Mouse (Mus musculus) small intestine, adult 2 months (tissue): ENCODE measurements around the gene Sde2. TPM values are rescaled to one million over a fixed set of nuclear protein-coding genes. Genes with fewer than 3 reads are reported as not detected.
"Not testable (repeated sequence)": the region's sequence is repeated elsewhere in the genome, so short reads cannot be mapped to it uniquely, and the experiment has no call there.

Experiments
- H3K27ac ChIP-seq: fragments of 200-500 bp; 2 replicates; pipeline ENCODE4 v1.5.1; 2012; ENCODE audit warnings: low read depth, low read length, control low read depth, inconsistent platforms; ENCODE audit not compliant: insufficient read depth
- H3K27me3 ChIP-seq: fragments of 200-500 bp; 2 replicates; pipeline ENCODE4 v1.6.1; 2012; ENCODE audit warnings: mild to moderate bottlenecking, moderate library complexity, low read length, inconsistent platforms; ENCODE audit not compliant: control insufficient read depth, insufficient read depth
- H3K36me3 ChIP-seq: fragments of 200-500 bp; 2 replicates; pipeline ENCODE4 v1.6.1; 2012; ENCODE audit warnings: mild to moderate bottlenecking, low read length, control low read depth, inconsistent platforms; ENCODE audit not compliant: control insufficient read depth, insufficient read depth
- H3K4me1 ChIP-seq: fragments of 200-500 bp; 2 replicates; pipeline ENCODE4 v1.6.1; 2012; ENCODE audit warnings: low read length, inconsistent platforms, mixed read lengths; ENCODE audit not compliant: control insufficient read depth, insufficient read depth, insufficient read length
- H3K4me3 ChIP-seq: fragments of 200-500 bp; 2 replicates; pipeline ENCODE4 v1.5.1; 2012; ENCODE audit warnings: low read depth, mild to moderate bottlenecking, control low read depth, inconsistent platforms, low read length, moderate library complexity
- CTCF ChIP-seq: fragments of 200-500 bp; IDR thresholded peaks from 2 replicates; pipeline ENCODE4 v1.5.1; 2012; ENCODE audit warnings: low read depth, mild to moderate bottlenecking, control low read depth, inconsistent platforms, low read length, moderate library complexity, mixed read lengths; ENCODE audit not compliant: insufficient replicate concordance, insufficient read length; ENCODE audit errors: extremely low read depth
- POLR2A ChIP-seq: fragments of 200-500 bp; IDR thresholded peaks from 2 replicates; pipeline ENCODE4 v1.6.1; 2012; ENCODE audit warnings: low read depth, mild to moderate bottlenecking, control low read depth, inconsistent platforms, low read length, moderate library complexity
- WGBS: fragments of 180-500 bp; shearing (Covaris S2); methylation state at CpG from one replicate; pipeline ENCODE4 v1.1.7; 2018; 5-methylcytosine and 5-hydroxymethylcytosine counted together
- polyA plus RNA-seq: library from polyadenylated mRNA; depleted of rRNA; stranded (reverse); fragments of >200 nt; gene quantifications from 2 replicates; pipeline ENCODE4 v1.2.3, GENCODE M21; 2012

Gene Sde2
- polyA plus RNA-seq, 1 experiment = 5.9 TPM

DNA sequence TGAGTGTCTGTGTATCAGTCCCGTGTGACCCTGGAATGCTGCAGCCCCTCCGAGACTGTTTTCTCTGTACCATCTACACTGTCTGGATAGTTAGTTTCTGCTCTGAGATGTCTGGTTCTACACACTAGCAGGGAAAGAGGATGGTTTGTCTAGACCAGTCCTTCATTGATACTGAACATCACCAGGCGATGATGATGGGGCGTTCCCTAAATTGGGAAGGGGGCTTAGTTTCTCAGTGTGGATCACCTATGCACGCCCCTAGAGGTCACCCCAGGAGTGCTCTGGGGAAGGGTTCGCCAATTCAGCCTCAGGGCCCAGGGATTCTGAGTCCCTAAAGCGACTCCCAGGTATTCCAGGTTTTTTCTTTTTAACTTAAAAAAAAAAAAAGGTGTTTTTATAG lies 38.2 kb downstream of the Sde2 start:
- TF ChIP-seq CTCF = no peak
- TF ChIP-seq POLR2A = no peak
- Histone ChIP-seq H3K27me3 (0 out of 2 replicates have a peak, but pooled peaks cover 5% of the 10 kb centered on the region), H3K27ac (peak overlapping the region; percentile 56; the same call in 1 of the 2 replicates), H3K4me3 (no peak overlapping the region), H3K36me3 (no peaks in the 10 kb centered on the region), H3K4me1 (peaks cover 11% of the 10 kb centered on the region)
- WGBS = 71% methylated on average over 7 of the region's 7 CpGs

GRCm38 (mm10) chr1:180889841-180890240 lies 38.9 kb downstream of the Sde2 start:
- WGBS = 48% methylated on average over 6 of the region's 6 CpGs
- peaks cover 11% of the 10 kb centered on the region for H3K4me1 ChIP-seq
- H3K27ac ChIP-seq = no peak overlapping the region
- peaks cover 7% of the 10 kb centered on the region; the same call in 1 of the 2 replicates for H3K27me3 ChIP-seq
- TF ChIP-seq POLR2A = no peak
- TF ChIP-seq CTCF = peak; percentile 23; the same call in 1 of the 2 replicates
- no peaks in the 10 kb centered on the region for H3K36me3 ChIP-seq
- H3K4me3 ChIP-seq = no peak overlapping the region

GRCm38 (mm10) chr1:180892808-180893207 lies 41.9 kb downstream of the Sde2 start, which contains the start of gene Lefty2:
TSS of gene Lefty2 (plus strand) at chr1:180893108.
- TF ChIP-seq CTCF (no peak), POLR2A (no peak)
- Histone ChIP-seq H3K4me3 (no peak within 1 kb of the TSS), H3K36me3 (no peaks in the 10 kb centered on the region), H3K4me1 (peaks cover 11% of the 10 kb centered on the region), H3K27ac (no peak within 1 kb of the TSS), H3K27me3 (peaks cover 9% of the 10 kb centered on the region; the same call in 1 of the 2 replicates)
- WGBS = 69% methylated on average over 10 of the region's 10 CpGs

DNA sequence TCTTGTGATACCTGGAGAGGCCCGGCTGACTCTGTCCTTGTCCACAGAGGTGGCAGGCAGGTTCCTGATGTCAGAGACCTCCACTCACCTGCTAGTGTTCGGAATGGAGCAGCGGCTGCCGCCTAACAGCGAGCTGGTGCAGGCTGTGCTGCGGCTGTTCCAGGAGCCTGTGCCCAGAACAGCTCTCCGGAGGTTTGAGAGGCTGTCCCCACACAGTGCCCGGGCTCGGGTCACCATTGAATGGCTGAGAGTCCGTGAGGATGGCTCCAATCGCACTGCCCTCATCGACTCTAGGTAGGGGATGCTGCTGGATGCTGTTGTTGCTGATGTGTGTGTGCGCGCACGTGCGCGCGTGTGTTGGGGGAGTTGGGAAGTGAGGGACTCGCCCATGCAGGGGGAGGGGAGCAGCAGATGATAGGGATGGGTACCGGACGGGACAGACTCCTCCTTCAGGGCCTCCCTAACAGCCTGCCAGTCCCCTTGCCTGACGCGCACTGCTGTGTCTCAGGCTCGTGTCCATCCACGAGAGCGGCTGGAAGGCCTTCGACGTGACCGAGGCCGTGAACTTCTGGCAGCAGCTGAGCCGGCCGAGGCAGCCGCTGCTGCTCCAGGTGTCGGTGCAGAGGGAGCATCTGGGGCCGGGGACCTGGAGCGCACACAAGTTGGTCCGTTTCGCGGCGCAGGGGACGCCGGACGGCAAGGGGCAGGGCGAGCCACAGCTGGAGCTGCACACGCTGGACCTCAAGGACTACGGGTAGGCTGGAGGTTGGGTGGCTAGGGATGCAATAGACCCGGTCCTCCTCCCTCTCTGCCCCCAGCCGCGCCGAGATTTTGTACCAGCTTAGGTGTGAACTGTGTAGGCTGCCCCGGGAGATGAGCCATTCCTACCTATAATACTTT lies 43.4 kb downstream of the Sde2 start:
- H3K27me3 ChIP-seq, H3K4me3 ChIP-seq, H3K36me3 ChIP-seq, H3K4me1 ChIP-seq, H3K27ac ChIP-seq: not testable (repeated sequence)
- 12% methylated on average over 51 of the region's 51 CpGs for WGBS

DNA sequence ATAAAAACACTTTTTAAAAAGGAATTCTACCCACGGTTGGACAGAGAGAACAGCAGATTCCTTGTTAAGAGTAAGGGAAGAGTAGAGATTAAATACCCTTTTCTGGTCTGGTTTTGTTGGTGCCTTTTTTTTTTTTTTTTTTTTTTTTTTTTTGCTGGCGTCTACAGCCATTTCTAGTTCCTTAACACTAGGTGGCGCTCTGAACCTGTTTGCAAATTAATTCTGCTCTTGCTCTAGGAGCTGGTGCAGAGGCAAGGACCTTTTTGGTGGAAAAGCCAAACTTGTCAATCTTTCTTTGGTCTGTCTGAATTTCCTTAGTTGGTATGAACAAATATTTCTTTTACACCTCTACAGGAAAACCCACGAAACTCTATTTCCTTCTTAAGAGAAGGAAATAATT lies 50.2 kb downstream of the Sde2 start:
- WGBS = 2% methylated on average over 4 of the region's 4 CpGs
- TF ChIP-seq POLR2A (no peak), CTCF (no peak)
- H3K27ac ChIP-seq = no peak overlapping the region
- no peak overlapping the region for H3K4me3 ChIP-seq
- no peaks in the 10 kb centered on the region for H3K27me3 ChIP-seq
- no peaks in the 10 kb centered on the region for H3K36me3 ChIP-seq
- no peaks in the 10 kb centered on the region; the same call in 1 of the 2 replicates for H3K4me1 ChIP-seq

GRCm38 (mm10) chr1:180902915-180903314 lies 52.0 kb downstream of the Sde2 start:
- H3K27ac ChIP-seq = no peak overlapping the region
- no peaks in the 10 kb centered on the region for H3K27me3 ChIP-seq
- H3K4me3 ChIP-seq = no peak overlapping the region
- no peaks in the 10 kb centered on the region; the same call in 1 of the 2 replicates for H3K4me1 ChIP-seq
- TF ChIP-seq POLR2A = no peak
- TF ChIP-seq CTCF = no peak
- H3K36me3 ChIP-seq = peaks cover 9% of the 10 kb centered on the region
- 20% methylated on average over 5 of the region's 5 CpGs for WGBS

DNA sequence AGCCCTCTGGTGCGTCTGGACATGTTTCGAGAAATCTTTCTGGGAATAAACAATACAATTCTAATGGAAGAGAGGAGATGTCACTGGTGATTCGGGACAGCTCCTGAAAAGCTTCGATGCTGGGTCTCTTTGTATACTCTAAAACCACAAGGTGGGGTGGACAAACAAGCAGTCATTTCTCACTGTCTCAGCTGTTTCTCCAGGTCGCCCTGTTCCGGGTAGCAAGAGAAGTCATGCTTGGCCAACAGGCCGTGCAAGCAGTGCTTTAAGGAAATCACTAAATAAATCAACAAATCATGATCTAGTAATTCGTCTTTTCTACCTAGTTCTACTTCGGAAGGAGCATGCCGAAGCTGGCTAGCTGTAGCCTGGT lies 52.7 kb downstream of the Sde2 start:
- Histone ChIP-seq H3K4me1 (no peaks in the 10 kb centered on the region; the same call in 1 of the 2 replicates), H3K27ac (peak overlapping the region; percentile 70), H3K27me3 (no peaks in the 10 kb centered on the region), H3K36me3 (peaks cover 9% of the 10 kb centered on the region), H3K4me3 (peak overlapping the region; percentile 70)
- 19% methylated on average over 10 of the region's 10 CpGs for WGBS
- TF ChIP-seq CTCF (no peak), POLR2A (no peak)
